Mouse (Mus musculus): ENCODE measurements around the gene Sergef.

Sergef gene

GRCm38 (mm10) chr7:46575897-46576296 lies 63.7 kb downstream of the Sergef start:
- DNase-seq (ENCODE audit: low spot score): no peak

- DNase-seq (ENCODE audit: low spot score): peak; percentile 62
Measured at GRCm38 (mm10) chr7:46572803-46573594, 66.6 kb downstream of the Sergef start.

GRCm38 (mm10) chr7:46569509-46569908 lies 70.1 kb downstream of the Sergef start:
- peak; percentile 62 for DNase-seq (ENCODE audit: low spot score)

GRCm38 (mm10) chr7:46566318-46567007 lies 73.1 kb downstream of the Sergef start:
- DNase-seq (ENCODE audit: low spot score): no peak

- no peak for DNase-seq (ENCODE audit: low spot score)
Measured at GRCm38 (mm10) chr7:46565374-46565773, 74.2 kb downstream of the Sergef start.

- no peak for DNase-seq (ENCODE audit: low spot score)
Measured at GRCm38 (mm10) chr7:46563801-46564200, 75.8 kb downstream of the Sergef start.

- no peak for DNase-seq (ENCODE audit: low spot score)
Measured at GRCm38 (mm10) chr7:46560061-46560460, 79.5 kb downstream of the Sergef start.

- no peak for DNase-seq (ENCODE audit: low spot score)
Measured at GRCm38 (mm10) chr7:46559643-46560042, 80.0 kb downstream of the Sergef start.

- no peak for DNase-seq (ENCODE audit: low spot score)
Measured at GRCm38 (mm10) chr7:46559006-46559405, 80.6 kb downstream of the Sergef start.

- DNase-seq (ENCODE audit: low spot score): no peak
Measured at GRCm38 (mm10) chr7:46557996-46558395, 81.6 kb downstream of the Sergef start.

- DNase-seq (ENCODE audit: low spot score): no peak
Measured at GRCm38 (mm10) chr7:46557387-46557786, 82.2 kb downstream of the Sergef start.

- peak; percentile 78 for DNase-seq (ENCODE audit: low spot score)
Measured at GRCm38 (mm10) chr7:46556358-46557118, 83.1 kb downstream of the Sergef start.

GRCm38 (mm10) chr7:46555731-46556130 lies 83.9 kb downstream of the Sergef start:
- DNase-seq (ENCODE audit: low spot score): no peak

- DNase-seq (ENCODE audit: low spot score): no peak
Measured at GRCm38 (mm10) chr7:46554855-46555254, 84.8 kb downstream of the Sergef start.

GRCm38 (mm10) chr7:46554003-46554402 lies 85.6 kb downstream of the Sergef start:
- no peak for DNase-seq (ENCODE audit: low spot score)

GRCm38 (mm10) chr7:46551935-46552752 lies 87.5 kb downstream of the Sergef start:
- DNase-seq (ENCODE audit: low spot score): no peak

GRCm38 (mm10) chr7:46551173-46551572 lies 88.4 kb downstream of the Sergef start:
- DNase-seq (ENCODE audit: low spot score): no peak

- no peak for DNase-seq (ENCODE audit: low spot score)
Measured at GRCm38 (mm10) chr7:46548124-46548523, 91.5 kb downstream of the Sergef start.

- no peak for DNase-seq (ENCODE audit: low spot score)
Measured at GRCm38 (mm10) chr7:46547642-46548041, 92.0 kb downstream of the Sergef start.

GRCm38 (mm10) chr7:46546539-46546938 lies 93.1 kb downstream of the Sergef start:
- DNase-seq (ENCODE audit: low spot score): no peak

GRCm38 (mm10) chr7:46544195-46544641 lies 95.4 kb downstream of the Sergef start:
- no peak for DNase-seq (ENCODE audit: low spot score)

- DNase-seq (ENCODE audit: low spot score): no peak
Measured at GRCm38 (mm10) chr7:46542117-46542516, 97.5 kb downstream of the Sergef start.

Data from retina, embryonic 14.5 days (tissue).